Mouse (Mus musculus): ENCODE measurements around the gene Cbx1. TPM values are rescaled to one million over a fixed set of nuclear protein-coding genes. Genes with fewer than 3 reads are reported as not detected.

Gene Cbx1
- total and polyA plus RNA-seq, 3 experiments = 132 to 368 (median 152) TPM

- H3K27ac ChIP-seq (ENCODE audit: control insufficient read depth, low read depth, low read length) = no peak overlapping the region
- DNase-seq (ENCODE audit: low read depth, low spot score) = no peak
- H3K9me3 ChIP-seq (replicated peaks; ENCODE audit: insufficient read depth, low read length) = no peaks in the 10 kb centered on the region
- no peaks in the 10 kb centered on the region for H3K27me3 ChIP-seq (ENCODE audit: control insufficient read depth in 1 of 2, insufficient read depth in 2 of 2, low read length in 2 of 2)
- H3K4me3 ChIP-seq (ENCODE audit: control insufficient read depth in 1 of 2, insufficient read depth in 1 of 2, low read depth in 2 of 2, low read length in 2 of 2) = no peak overlapping the region
- peaks cover 9 to 31% of the 10 kb centered on the region in 2 experiments for H3K36me3 ChIP-seq (ENCODE audit: control insufficient read depth in 1 of 2, insufficient read depth in 2 of 2, low read length in 2 of 2)
- peaks cover 26% of the 10 kb centered on the region for H3K79me2 ChIP-seq (ENCODE audit: control insufficient read depth, insufficient read depth, low read length, poor library complexity)
- H3K4me1 ChIP-seq (ENCODE audit: control insufficient read depth in 1 of 2, insufficient read depth in 2 of 2, low read length in 2 of 2) = no peaks in the 10 kb centered on the region; a peak in 1 of 4 replicates
- TF ChIP-seq TBP (IDR thresholded peaks at IDR 0.05; ENCODE audit: low read depth, low read length) = peak; percentile 84
- TF ChIP-seq KAT2A (conservative IDR thresholded peaks at IDR 0.05; ENCODE audit: low read depth, low read length) = no peak
- H3K9ac ChIP-seq (ENCODE audit: control insufficient read depth, low read depth, low read length, poor library complexity, severe bottlenecking) = no peak overlapping the region
Measured at GRCm38 (mm10) chr11:96799511-96799910, 10.6 kb downstream of the Cbx1 start.

GRCm38 (mm10) chr11:96805606-96806005, 16.7 kb downstream of the Cbx1 start:
- Histone ChIP-seq H3K27ac (ENCODE audit: control insufficient read depth, low read depth, low read length) (no peak overlapping the region), H3K27me3 (ENCODE audit: control insufficient read depth in 1 of 2, insufficient read depth in 2 of 2, low read length in 2 of 2) (no peaks in the 10 kb centered on the region), H3K36me3 (ENCODE audit: control insufficient read depth in 1 of 2, insufficient read depth in 2 of 2, low read length in 2 of 2) (peaks cover 19 to 51% of the 10 kb centered on the region in 2 experiments), H3K4me3 (ENCODE audit: control insufficient read depth in 1 of 2, insufficient read depth in 1 of 2, low read depth in 2 of 2, low read length in 2 of 2) (no peak overlapping the region), H3K4me1 (ENCODE audit: control insufficient read depth in 1 of 2, insufficient read depth in 2 of 2, low read length in 2 of 2) (peaks cover 3 to 4% of the 10 kb centered on the region in 2 experiments; a peak in 2 of 4 replicates), H3K9ac (ENCODE audit: control insufficient read depth, low read depth, low read length, poor library complexity, severe bottlenecking) (no peak overlapping the region), H3K79me2 (ENCODE audit: control insufficient read depth, insufficient read depth, low read length, poor library complexity) (no peaks in the 10 kb centered on the region), H3K9me3 (replicated peaks; ENCODE audit: insufficient read depth, low read length) (no peaks in the 10 kb centered on the region)
- TF ChIP-seq TBP (IDR thresholded peaks at IDR 0.05; ENCODE audit: low read depth, low read length) (peak; percentile 43; the same call in 1 of the 2 replicates), ELF1 (IDR thresholded peaks at IDR 0.05; ENCODE audit: low read depth, low read length) (no peak), CTCF (IDR thresholded peaks at IDR 0.05 in 2 of 3, conservative IDR thresholded peaks at IDR 0.05 in 1 of 3; ENCODE audit: control insufficient read depth in 1 of 3, insufficient read depth in 1 of 3, low read depth in 2 of 3, low read length in 3 of 3, poor library complexity in 1 of 3, severe bottlenecking in 1 of 3) (no peak), ZNF384 (IDR thresholded peaks at IDR 0.05; ENCODE audit: low read depth, low read length) (no peak), CHD2 (IDR thresholded peaks at IDR 0.05; ENCODE audit: low read length) (no peak)
- DNase-seq (ENCODE audit: low read depth, low spot score) = peak; percentile 47

- Histone ChIP-seq H3K4me1 (ENCODE audit: control insufficient read depth in 1 of 2, insufficient read depth in 2 of 2, low read length in 2 of 2) (peaks cover 3 to 4% of the 10 kb centered on the region in 2 experiments; a peak in 2 of 4 replicates), H3K36me3 (ENCODE audit: control insufficient read depth in 1 of 2, insufficient read depth in 2 of 2, low read length in 2 of 2) (peaks cover 13 to 35% of the 10 kb centered on the region in 2 experiments), H3K9ac (ENCODE audit: control insufficient read depth, low read depth, low read length, poor library complexity, severe bottlenecking) (no peak overlapping the region), H3K27me3 (ENCODE audit: control insufficient read depth in 1 of 2, insufficient read depth in 2 of 2, low read length in 2 of 2) (no peaks in the 10 kb centered on the region), H3K9me3 (replicated peaks; ENCODE audit: insufficient read depth, low read length) (no peaks in the 10 kb centered on the region), H3K79me2 (ENCODE audit: control insufficient read depth, insufficient read depth, low read length, poor library complexity) (no peaks in the 10 kb centered on the region), H3K27ac (ENCODE audit: control insufficient read depth, low read depth, low read length) (no peak overlapping the region), H3K4me3 (ENCODE audit: control insufficient read depth in 1 of 2, insufficient read depth in 1 of 2, low read depth in 2 of 2, low read length in 2 of 2) (no peak overlapping the region)
- DNase-seq (ENCODE audit: low read depth, low spot score) = peak; percentile 70
- TF ChIP-seq CTCF (IDR thresholded peaks at IDR 0.05 in 2 of 3, conservative IDR thresholded peaks at IDR 0.05 in 1 of 3; ENCODE audit: control insufficient read depth in 1 of 3, insufficient read depth in 1 of 3, low read depth in 2 of 3, low read length in 3 of 3, poor library complexity in 1 of 3, severe bottlenecking in 1 of 3) (peak in 2 of 3 experiments; percentile 23 to 44; a peak in 3 of 6 replicates), GATA1 (IDR thresholded peaks at IDR 0.05; ENCODE audit: low read depth, low read length) (0 out of 2 replicates have a peak, but pooled peaks have one; percentile 23), MYB (IDR thresholded peaks at IDR 0.05; ENCODE audit: low read depth, low read length) (no peak)
Measured at GRCm38 (mm10) chr11:96808066-96808465, 19.1 kb downstream of the Cbx1 start.

Data from MEL (cell line).